Mouse (Mus musculus): ENCODE measurements at regions not wholly inside any gene's neighbourhood (a gene's known extent, or its start where the extent isn't known, plus 50 kb on each side); places are given as distances from the start of the nearest gene placed in this dataset.
A peak's percentile ranks its signal among the peaks of the same experiment; 100 is the strongest.
"Not testable (repeated sequence)": the region's sequence is repeated elsewhere in the genome, so short reads cannot be mapped to it uniquely, and the experiment has no call there.

GRCm38 (mm10) chr16:19203681-19204080, 110.2 kb downstream of the Olfr164 start:
- no peak for DNase-seq (ENCODE audit: low spot score in 2 of 2)

GRCm38 (mm10) chr16:19200977-19201376, 112.9 kb downstream of the Olfr164 start:
- no peak for DNase-seq (ENCODE audit: low spot score in 2 of 2)

GRCm38 (mm10) chr16:19199724-19200544, 113.9 kb downstream of the Olfr164 start:
- no peak for DNase-seq (ENCODE audit: low spot score in 2 of 2)

GRCm38 (mm10) chr16:19198539-19199385, 115.1 kb downstream of the Olfr164 start:
- DNase-seq (ENCODE audit: low spot score in 2 of 2), result peak in 1 of 2 experiments; percentile 3

- no peak for DNase-seq (ENCODE audit: low spot score in 2 of 2)
These were observed 116.0 kb downstream of the Olfr164 start for GRCm38 (mm10) chr16:19197638-19198440.

GRCm38 (mm10) chr16:19185434-19186256, 128.2 kb downstream of the Olfr164 start:
- DNase-seq (ENCODE audit: low spot score in 2 of 2), result no peak

GRCm38 (mm10) chr16:19179214-19180010, 134.5 kb downstream of the Olfr164 start:
- DNase-seq (ENCODE audit: low spot score in 2 of 2), result no peak

GRCm38 (mm10) chr16:19153046-19153445, 160.8 kb downstream of the Olfr164 start:
- DNase-seq (ENCODE audit: low spot score in 2 of 2), result no peak

- DNase-seq (ENCODE audit: low spot score in 2 of 2), result not testable (repeated sequence)
These were observed 161.4 kb downstream of the Olfr164 start for GRCm38 (mm10) chr16:19152465-19152864.

GRCm38 (mm10) chr16:19151110-19151509, 162.8 kb downstream of the Olfr164 start:
- no peak for DNase-seq (ENCODE audit: low spot score in 2 of 2)

- DNase-seq (ENCODE audit: low spot score in 2 of 2), result no peak
These were observed 163.3 kb downstream of the Olfr164 start for GRCm38 (mm10) chr16:19150582-19150981.

GRCm38 (mm10) chr16:19146290-19146983, 167.4 kb downstream of the Olfr164 start:
- no peak for DNase-seq (ENCODE audit: low spot score in 2 of 2)
